Mouse (Mus musculus) kidney, postnatal 10 days (tissue): ENCODE measurements at regions not wholly inside any gene's neighbourhood (a gene's known extent, or its start where the extent isn't known, plus 50 kb on each side); places are given as distances from the start of the nearest gene placed in this dataset.

ENCODE experiments used
- DNase-seq: peaks from one replicate; pipeline ENCODE4 v3.0.0; 2021; ENCODE audit warnings: mixed read lengths

GRCm38 (mm10) chr14:54097026-54097425 lies 156.9 kb downstream of the Dad1 start:
- no peak for DNase-seq

- no peak for DNase-seq
These were observed 161.5 kb downstream of the Dad1 start for GRCm38 (mm10) chr14:54092444-54092843.

- DNase-seq: no peak
These were observed 167.2 kb downstream of the Dad1 start for GRCm38 (mm10) chr14:54086660-54087059.

GRCm38 (mm10) chr14:54074659-54075058 lies 179.2 kb downstream of the Dad1 start:
- DNase-seq: no peak

- DNase-seq: peak; percentile 34
These were observed 181.5 kb downstream of the Dad1 start for GRCm38 (mm10) chr14:54072283-54072912.

GRCm38 (mm10) chr14:54070240-54070639 lies 183.7 kb downstream of the Dad1 start:
- DNase-seq: no peak

- DNase-seq: no peak
These were observed 185.2 kb downstream of the Dad1 start for GRCm38 (mm10) chr14:54068684-54069083.

GRCm38 (mm10) chr14:54065466-54065865 lies 188.4 kb downstream of the Dad1 start:
- DNase-seq: no peak

GRCm38 (mm10) chr14:54064541-54065402 lies 189.1 kb downstream of the Dad1 start:
- peak; percentile 79 for DNase-seq

- no peak for DNase-seq
These were observed 192.3 kb downstream of the Dad1 start for GRCm38 (mm10) chr14:54061570-54061969.

- peak; percentile 86 for DNase-seq
These were observed 194.1 kb downstream of the Dad1 start for GRCm38 (mm10) chr14:54059776-54060175.

GRCm38 (mm10) chr14:54059096-54059495 lies 194.8 kb downstream of the Dad1 start:
- no peak for DNase-seq

GRCm38 (mm10) chr14:54056691-54057090 lies 197.2 kb downstream of the Dad1 start:
- no peak for DNase-seq

GRCm38 (mm10) chr14:54055390-54055789 lies 198.5 kb downstream of the Dad1 start:
- no peak for DNase-seq

GRCm38 (mm10) chr14:54042286-54042685 lies 211.6 kb downstream of the Dad1 start:
- no peak for DNase-seq

- no peak for DNase-seq
These were observed 213.3 kb downstream of the Dad1 start for GRCm38 (mm10) chr14:54040644-54041043.

- no peak for DNase-seq
These were observed 219.4 kb downstream of the Dad1 start for GRCm38 (mm10) chr14:54034516-54034915.

- peak; percentile 50 for DNase-seq
These were observed 230.4 kb downstream of the Dad1 start for GRCm38 (mm10) chr14:54023552-54023951.

- DNase-seq: no peak
These were observed 232.5 kb downstream of the Dad1 start for GRCm38 (mm10) chr14:54021443-54021842.

GRCm38 (mm10) chr14:54014628-54015027 lies 239.3 kb downstream of the Dad1 start:
- no peak for DNase-seq

- no peak for DNase-seq
These were observed 251.8 kb downstream of the Dad1 start for GRCm38 (mm10) chr14:54002083-54002482.

- no peak for DNase-seq
These were observed 253.4 kb downstream of the Dad1 start for GRCm38 (mm10) chr14:54000527-54000926.

GRCm38 (mm10) chr14:53993427-53993826 lies 260.5 kb downstream of the Dad1 start:
- no peak for DNase-seq

GRCm38 (mm10) chr14:53992712-53993286 lies 261.1 kb downstream of the Dad1 start:
- no peak for DNase-seq
